Mouse (Mus musculus) layer of hippocampus, adult 8-10 months (tissue): ENCODE results near the gene Npcd. TPM values are rescaled to one million over a fixed set of nuclear protein-coding genes. Genes with fewer than 3 reads are reported as not detected.

ENCODE experiments used
- DNase-seq, 2 experiments: peaks; one replicate each; pipeline ENCODE4 v3.0.0; 2022; ENCODE audit warnings: low spot score in 2 of 2
- total RNA-seq, 4 experiments: library from RNA; stranded (reverse); gene quantifications; 2 replicates each; pipeline ENCODE4 v1.2.4; 2022

Npcd gene
- total RNA-seq, 4 experiments from 2014 or later = 2.8 to 19.9 (median 12.1) TPM

- DNase-seq = no peak
Observed at GRCm38 (mm10) chr15:79767327-79767961, 66.6 kb downstream of the Npcd start.

- peak in 1 of 2 experiments; percentile 70 for DNase-seq
Observed at GRCm38 (mm10) chr15:79766586-79767071, 67.4 kb downstream of the Npcd start.

GRCm38 (mm10) chr15:79766168-79766567, 67.9 kb downstream of the Npcd start:
- no peak for DNase-seq

GRCm38 (mm10) chr15:79765361-79765760, 68.7 kb downstream of the Npcd start:
- no peak for DNase-seq

GRCm38 (mm10) chr15:79764539-79765267, 69.3 kb downstream of the Npcd start:
- DNase-seq = peak; percentile 68 to 75

GRCm38 (mm10) chr15:79763601-79764246, 70.3 kb downstream of the Npcd start:
- no peak for DNase-seq

- no peak for DNase-seq
Observed at GRCm38 (mm10) chr15:79763001-79763400, 71.0 kb downstream of the Npcd start.

GRCm38 (mm10) chr15:79760956-79761355, 73.1 kb downstream of the Npcd start:
- no peak for DNase-seq

- no peak for DNase-seq
Observed at GRCm38 (mm10) chr15:79757118-79757517, 76.9 kb downstream of the Npcd start.

GRCm38 (mm10) chr15:79755977-79756625, 77.9 kb downstream of the Npcd start:
- DNase-seq = no peak

- DNase-seq = no peak
Observed at GRCm38 (mm10) chr15:79755176-79755575, 78.9 kb downstream of the Npcd start.

- no peak for DNase-seq
Observed at GRCm38 (mm10) chr15:79753873-79754272, 80.2 kb downstream of the Npcd start.

- no peak for DNase-seq
Observed at GRCm38 (mm10) chr15:79753420-79753752, 80.7 kb downstream of the Npcd start.

GRCm38 (mm10) chr15:79752742-79753419, 81.2 kb downstream of the Npcd start:
- DNase-seq = peak in 1 of 2 experiments; percentile 77

- DNase-seq = no peak
Observed at GRCm38 (mm10) chr15:79751772-79752171, 82.3 kb downstream of the Npcd start.

- no peak for DNase-seq
Observed at GRCm38 (mm10) chr15:79750266-79750665, 83.8 kb downstream of the Npcd start.

- no peak for DNase-seq
Observed at GRCm38 (mm10) chr15:79749162-79749561, 84.9 kb downstream of the Npcd start.

- DNase-seq = no peak
Observed at GRCm38 (mm10) chr15:79747998-79748397, 86.0 kb downstream of the Npcd start.

GRCm38 (mm10) chr15:79745883-79746282, 88.2 kb downstream of the Npcd start:
- DNase-seq = no peak

- no peak for DNase-seq
Observed at GRCm38 (mm10) chr15:79745312-79745711, 88.7 kb downstream of the Npcd start.

GRCm38 (mm10) chr15:79744742-79745141, 89.3 kb downstream of the Npcd start:
- DNase-seq = no peak
